Mouse (Mus musculus): ENCODE results near the gene Nop58. TPM values are rescaled to one million over a fixed set of nuclear protein-coding genes. Genes with fewer than 3 reads are reported as not detected.
A peak's percentile ranks its signal among the peaks of the same experiment; 100 is the strongest.

The Nop58 gene
- polyA plus RNA-seq, 1 experiment, result 52.3 TPM

- TF ChIP-seq CTCF (IDR thresholded peaks at IDR 0.05; ENCODE audit: borderline replicate concordance, control insufficient read depth, extremely low read depth, insufficient read depth, low read length, poor library complexity) (no peak), POLR2A (IDR thresholded peaks at IDR 0.05; ENCODE audit: control insufficient read depth, extremely low read depth, insufficient read depth, low read length, poor library complexity) (peak; percentile 93)
- no peaks in the 10 kb centered on the region for H3K27me3 ChIP-seq (ENCODE audit: control insufficient read depth, insufficient read depth, low read length)
- H3K27ac ChIP-seq (ENCODE audit: control insufficient read depth, insufficient read depth, low read length), result peak within 1 kb of the TSS; percentile 72
- WGBS, result under 1% methylated on average over 36 of the region's 36 CpGs
- H3K4me3 ChIP-seq (ENCODE audit: control insufficient read depth, insufficient read depth, low read length), result peak within 1 kb of the TSS; percentile 93
- H3K36me3 ChIP-seq (ENCODE audit: control insufficient read depth, insufficient read depth, low read length), result no peaks in the 10 kb centered on the region
- 0 out of 2 replicates have a peak, but pooled peaks cover 3% of the 10 kb centered on the region for H3K4me1 ChIP-seq (replicated peaks; ENCODE audit: control insufficient read depth, insufficient read depth, low read length)
- DNase-seq, result peak; percentile 86
Measured at GRCm38 (mm10) chr1:59670641-59671168, 14.1 kb upstream of the Nop58 start, which contains the start of gene Sumo1. Gene Sumo1, minus strand, starts transcription at chr1:59670834.

- H3K36me3 ChIP-seq (ENCODE audit: control insufficient read depth, insufficient read depth, low read length), result no peaks in the 10 kb centered on the region
- TF ChIP-seq POLR2A (IDR thresholded peaks at IDR 0.05; ENCODE audit: control insufficient read depth, extremely low read depth, insufficient read depth, low read length, poor library complexity) (no peak), CTCF (IDR thresholded peaks at IDR 0.05; ENCODE audit: borderline replicate concordance, control insufficient read depth, extremely low read depth, insufficient read depth, low read length, poor library complexity) (no peak)
- 95% methylated on average over 2 of the region's 2 CpGs for WGBS
- DNase-seq, result no peak
- H3K27ac ChIP-seq (ENCODE audit: control insufficient read depth, insufficient read depth, low read length), result no peak overlapping the region
- H3K4me3 ChIP-seq (ENCODE audit: control insufficient read depth, insufficient read depth, low read length), result no peak overlapping the region
- no peaks in the 10 kb centered on the region for H3K27me3 ChIP-seq (ENCODE audit: control insufficient read depth, insufficient read depth, low read length)
- H3K4me1 ChIP-seq (replicated peaks; ENCODE audit: control insufficient read depth, insufficient read depth, low read length), result 0 out of 2 replicates have a peak, but pooled peaks cover 3% of the 10 kb centered on the region
Measured at GRCm38 (mm10) chr1:59673661-59674060, 11.1 kb upstream of the Nop58 start.

- no peaks in the 10 kb centered on the region for H3K27me3 ChIP-seq (ENCODE audit: control insufficient read depth, insufficient read depth, low read length)
- no peak for TF ChIP-seq CTCF (IDR thresholded peaks at IDR 0.05; ENCODE audit: borderline replicate concordance, control insufficient read depth, extremely low read depth, insufficient read depth, low read length, poor library complexity)
- TF ChIP-seq POLR2A (IDR thresholded peaks at IDR 0.05; ENCODE audit: control insufficient read depth, extremely low read depth, insufficient read depth, low read length, poor library complexity), result no peak
- H3K4me3 ChIP-seq (ENCODE audit: control insufficient read depth, insufficient read depth, low read length), result peak overlapping the region; percentile 33
- no peaks in the 10 kb centered on the region for H3K36me3 ChIP-seq (ENCODE audit: control insufficient read depth, insufficient read depth, low read length)
- peak; percentile 23 for DNase-seq
- H3K4me1 ChIP-seq (replicated peaks; ENCODE audit: control insufficient read depth, insufficient read depth, low read length), result peaks cover 10% of the 10 kb centered on the region
- 13% methylated on average over 11 of the region's 11 CpGs for WGBS
- peak overlapping the region; percentile 38; the same call in 1 of the 2 replicates for H3K27ac ChIP-seq (ENCODE audit: control insufficient read depth, insufficient read depth, low read length)
Measured at GRCm38 (mm10) chr1:59683926-59684818, 599 bp upstream of the Nop58 start.

- Histone ChIP-seq H3K4me1 (replicated peaks; ENCODE audit: control insufficient read depth, insufficient read depth, low read length) (peaks cover 10% of the 10 kb centered on the region), H3K4me3 (ENCODE audit: control insufficient read depth, insufficient read depth, low read length) (no peak overlapping the region), H3K36me3 (ENCODE audit: control insufficient read depth, insufficient read depth, low read length) (peaks cover 11% of the 10 kb centered on the region), H3K27ac (ENCODE audit: control insufficient read depth, insufficient read depth, low read length) (no peak overlapping the region), H3K27me3 (ENCODE audit: control insufficient read depth, insufficient read depth, low read length) (no peaks in the 10 kb centered on the region)
- no peak for DNase-seq
- TF ChIP-seq POLR2A (IDR thresholded peaks at IDR 0.05; ENCODE audit: control insufficient read depth, extremely low read depth, insufficient read depth, low read length, poor library complexity), result no peak
- WGBS, result 50% methylated on average over 1 of the region's 1 CpGs
Measured at GRCm38 (mm10) chr1:59687493-59687892, 2.7 kb downstream of the Nop58 start.

GRCm38 (mm10) chr1:59690467-59690866, 5.7 kb downstream of the Nop58 start:
- no peak for DNase-seq
- Histone ChIP-seq H3K36me3 (ENCODE audit: control insufficient read depth, insufficient read depth, low read length) (peaks cover 33% of the 10 kb centered on the region), H3K4me3 (ENCODE audit: control insufficient read depth, insufficient read depth, low read length) (no peak overlapping the region), H3K27ac (ENCODE audit: control insufficient read depth, insufficient read depth, low read length) (no peak overlapping the region), H3K27me3 (ENCODE audit: control insufficient read depth, insufficient read depth, low read length) (no peaks in the 10 kb centered on the region), H3K4me1 (replicated peaks; ENCODE audit: control insufficient read depth, insufficient read depth, low read length) (peaks cover 7% of the 10 kb centered on the region)
- 97% methylated on average over 5 of the region's 5 CpGs for WGBS
- TF ChIP-seq CTCF (IDR thresholded peaks at IDR 0.05; ENCODE audit: borderline replicate concordance, control insufficient read depth, extremely low read depth, insufficient read depth, low read length, poor library complexity) (no peak), POLR2A (IDR thresholded peaks at IDR 0.05; ENCODE audit: control insufficient read depth, extremely low read depth, insufficient read depth, low read length, poor library complexity) (no peak)

- Histone ChIP-seq H3K36me3 (ENCODE audit: control insufficient read depth, insufficient read depth, low read length) (peaks cover 78% of the 10 kb centered on the region), H3K27me3 (ENCODE audit: control insufficient read depth, insufficient read depth, low read length) (no peaks in the 10 kb centered on the region), H3K4me1 (replicated peaks; ENCODE audit: control insufficient read depth, insufficient read depth, low read length) (no peaks in the 10 kb centered on the region), H3K4me3 (ENCODE audit: control insufficient read depth, insufficient read depth, low read length) (no peak overlapping the region), H3K27ac (ENCODE audit: control insufficient read depth, insufficient read depth, low read length) (no peak overlapping the region)
- no peak for TF ChIP-seq CTCF (IDR thresholded peaks at IDR 0.05; ENCODE audit: borderline replicate concordance, control insufficient read depth, extremely low read depth, insufficient read depth, low read length, poor library complexity)
- no peak for TF ChIP-seq POLR2A (IDR thresholded peaks at IDR 0.05; ENCODE audit: control insufficient read depth, extremely low read depth, insufficient read depth, low read length, poor library complexity)
- WGBS, result 96% methylated on average over 5 of the region's 5 CpGs
- DNase-seq, result no peak
Measured at GRCm38 (mm10) chr1:59697751-59698150, 13.0 kb downstream of the Nop58 start.
